Mouse (Mus musculus) adrenal gland, postnatal 14 days (tissue): Measurements from ENCODE around the gene Fbxl7. TPM values are rescaled to one million over a fixed set of nuclear protein-coding genes. Genes with fewer than 3 reads are reported as not detected.

Experiments
- DNase-seq: peaks from one replicate; pipeline ENCODE4 v3.0.0; 2021; ENCODE audit warnings: mixed read lengths
- total RNA-seq: library from RNA; stranded (reverse); gene quantifications from 2 replicates; pipeline ENCODE4 v1.2.3, GENCODE M21; 2021

Gene Fbxl7
- total RNA-seq, 1 experiment from 2014 or later, result 9.9 TPM

DNA sequence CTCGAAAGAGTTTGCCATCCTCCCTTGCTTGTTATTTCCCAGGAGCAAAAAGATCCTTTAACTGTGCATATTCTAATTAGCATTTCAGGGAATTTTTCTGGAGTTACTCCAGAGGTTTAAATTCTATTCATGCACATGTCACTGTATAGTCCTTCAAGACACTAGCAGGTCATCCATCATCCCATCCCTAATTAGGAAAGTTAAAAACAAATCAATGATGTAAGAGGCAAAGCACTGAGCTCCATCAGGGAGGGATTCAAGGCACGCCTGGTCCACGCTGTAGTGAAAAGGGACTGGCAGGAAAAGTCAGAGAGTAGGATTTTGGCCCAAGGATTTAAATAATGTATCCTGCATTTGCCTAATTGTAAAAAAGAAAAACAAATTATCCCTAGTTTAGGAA is 202.3 kb downstream of the Fbxl7 start:
- DNase-seq, result no peak

GRCm38 (mm10) chr15:26688472-26689104 is 206.8 kb downstream of the Fbxl7 start:
- no peak for DNase-seq

- no peak for DNase-seq
Observed at GRCm38 (mm10) chr15:26687729-26688128, 207.7 kb downstream of the Fbxl7 start.

GRCm38 (mm10) chr15:26682279-26682678 is 213.1 kb downstream of the Fbxl7 start:
- no peak for DNase-seq

- DNase-seq, result peak; percentile 36
Observed at GRCm38 (mm10) chr15:26673239-26673859, 222.0 kb downstream of the Fbxl7 start.

DNA sequence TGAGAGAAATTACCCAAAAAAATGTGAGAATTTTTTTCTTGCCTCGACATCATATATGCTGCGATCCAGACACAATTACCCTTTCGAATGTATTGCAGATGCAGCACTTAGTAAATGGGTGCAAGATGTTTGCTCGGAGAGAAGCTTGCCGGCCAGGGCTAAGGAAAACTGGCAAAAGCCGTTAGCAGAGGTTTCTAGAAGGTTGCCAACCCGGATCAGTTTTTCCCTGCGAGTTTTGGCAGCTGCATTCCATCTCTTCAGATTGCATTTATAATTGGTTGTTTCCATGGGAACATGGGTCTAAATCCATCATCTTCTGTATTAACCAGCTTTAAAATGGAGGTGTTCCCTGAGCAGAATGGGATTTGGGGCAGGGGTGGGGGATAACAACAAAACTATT is 240.4 kb downstream of the Fbxl7 start:
- no peak for DNase-seq

- DNase-seq, result no peak
Observed at GRCm38 (mm10) chr15:26642563-26642962, 252.8 kb downstream of the Fbxl7 start.

GRCm38 (mm10) chr15:26639726-26640125 is 255.7 kb downstream of the Fbxl7 start:
- peak; percentile 22 for DNase-seq

GRCm38 (mm10) chr15:26635591-26635990 is 259.8 kb downstream of the Fbxl7 start:
- no peak for DNase-seq

DNA sequence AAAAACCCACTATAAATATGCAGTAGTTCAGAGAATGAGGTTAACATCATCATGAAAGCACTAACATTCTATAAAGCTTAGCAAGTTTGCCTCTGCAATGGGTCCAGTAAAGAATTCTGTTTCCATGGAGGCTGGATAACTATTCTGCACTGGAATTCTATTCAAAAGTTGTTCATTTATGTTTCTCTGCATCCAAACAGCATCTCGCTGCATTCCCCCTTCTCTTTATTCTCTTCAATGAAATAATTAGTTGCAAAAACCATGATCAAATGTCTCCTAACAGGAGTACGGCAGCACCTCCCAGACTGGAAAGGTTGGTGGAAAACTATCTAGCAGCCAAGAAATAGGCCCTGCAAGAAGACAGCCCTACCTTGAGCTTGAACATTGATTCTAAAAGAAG is 267.2 kb downstream of the Fbxl7 start:
- DNase-seq, result no peak

DNA sequence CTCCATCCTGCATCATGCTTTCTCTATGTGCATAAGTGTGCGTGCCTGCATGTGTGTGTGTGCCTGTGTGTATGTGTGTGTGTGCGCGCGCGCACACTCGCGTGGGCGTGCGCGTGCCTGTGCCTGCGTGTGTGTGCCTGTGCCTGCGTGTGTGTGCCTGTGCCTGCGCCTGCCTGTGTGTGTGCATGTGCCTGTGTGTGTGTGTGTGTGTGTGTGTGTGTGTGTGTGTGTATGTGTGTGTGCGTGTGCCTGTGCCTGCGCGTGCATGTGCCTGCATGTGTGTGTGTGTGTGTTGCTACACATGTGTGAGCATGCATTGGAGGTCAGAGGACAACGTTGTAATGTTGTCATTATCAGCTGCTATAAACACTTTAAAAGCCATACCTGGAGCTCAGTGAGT is 272.1 kb downstream of the Fbxl7 start:
- no peak for DNase-seq

DNA sequence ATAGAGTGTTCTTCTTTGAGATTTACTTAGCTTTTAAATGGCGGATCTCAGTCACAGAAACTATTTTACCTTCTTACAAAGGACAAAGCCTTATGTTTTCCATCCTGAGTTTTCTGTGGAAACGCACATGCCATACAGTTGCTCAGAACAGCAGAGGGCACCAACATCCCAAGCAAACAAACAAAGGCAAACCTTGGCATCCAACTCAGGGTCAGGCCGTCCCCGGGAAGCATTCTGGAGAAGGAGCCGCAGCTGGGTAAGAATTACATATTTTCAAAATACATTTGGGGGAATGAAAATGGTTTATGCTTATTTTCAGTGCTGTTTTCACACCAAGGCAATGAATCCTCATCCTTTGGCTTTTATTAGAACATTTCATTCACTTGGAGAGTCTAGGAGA is 275.1 kb downstream of the Fbxl7 start:
- peak; percentile 82 for DNase-seq

DNA sequence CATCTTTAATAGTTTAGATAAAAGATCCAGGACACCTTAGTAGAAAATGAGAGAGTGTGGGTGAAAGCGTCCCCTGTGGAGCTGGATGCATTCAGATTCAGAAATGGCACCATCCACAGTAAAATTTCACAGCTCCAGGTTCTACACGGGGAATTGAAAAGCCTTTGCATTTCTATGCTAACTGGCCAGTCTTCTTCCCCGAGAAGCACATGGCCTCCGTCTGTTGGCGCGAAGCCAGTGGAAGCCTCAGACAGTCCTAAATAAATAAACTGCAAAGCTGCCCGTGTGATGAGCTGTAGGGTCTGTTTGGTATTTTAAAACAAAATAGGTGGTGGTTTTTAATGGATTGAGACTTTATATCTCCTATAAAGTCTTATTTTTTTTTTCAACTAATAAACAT is 276.2 kb downstream of the Fbxl7 start:
- peak; percentile 72 for DNase-seq

DNA sequence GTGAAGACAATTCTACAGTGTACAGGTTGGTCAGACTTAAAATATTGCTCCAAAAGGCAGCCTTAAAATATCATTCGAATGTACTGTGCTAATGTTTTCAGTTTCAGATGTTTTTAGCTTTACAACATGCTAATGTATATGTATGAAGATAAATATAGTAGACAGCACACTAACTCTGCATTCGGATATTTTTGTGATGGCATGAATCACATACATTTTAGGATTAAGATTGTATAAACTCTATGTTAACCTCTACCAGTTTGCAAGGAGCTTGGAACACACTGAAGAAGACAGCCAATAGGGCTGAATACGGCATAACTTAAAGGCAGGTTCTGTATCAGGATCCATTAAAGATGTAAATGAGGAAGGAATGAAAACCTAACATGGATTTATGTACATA is 299.1 kb downstream of the Fbxl7 start:
- no peak for DNase-seq

DNA sequence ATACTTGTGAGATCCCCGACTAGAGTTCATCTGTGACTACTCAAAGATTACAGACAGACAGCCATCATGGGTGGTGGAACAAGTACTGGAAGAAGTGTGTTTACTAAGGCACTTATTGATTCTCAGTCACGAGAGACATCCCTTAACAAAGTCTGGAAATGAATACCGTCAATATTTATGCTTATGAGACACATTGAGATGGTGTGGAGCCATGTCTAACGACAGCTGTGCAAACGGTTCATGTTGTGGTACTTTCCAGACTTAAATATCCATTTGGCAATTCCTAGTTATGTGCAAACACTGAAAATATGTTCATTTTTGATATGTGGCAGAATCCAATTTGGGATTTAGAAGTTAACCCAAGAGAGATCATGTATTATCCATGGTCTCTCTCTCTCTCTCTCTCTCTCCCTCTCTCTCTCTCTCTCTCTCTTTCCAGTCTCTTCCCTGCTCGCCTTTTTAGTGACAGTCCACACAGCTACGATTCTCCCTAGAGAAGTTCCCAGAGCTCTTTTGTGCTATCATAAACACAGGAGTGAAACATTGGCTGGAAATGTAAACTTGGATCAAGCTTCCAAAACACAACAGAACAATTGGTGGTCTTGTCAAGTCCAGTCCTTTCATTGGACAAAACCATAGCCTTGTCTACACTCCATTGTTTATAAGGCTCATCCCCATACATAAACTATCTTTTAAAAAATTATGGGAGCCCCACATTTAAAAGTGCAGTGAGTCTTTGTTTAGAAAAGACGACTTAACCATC is 315.3 kb downstream of the Fbxl7 start:
- DNase-seq, result no peak

DNA sequence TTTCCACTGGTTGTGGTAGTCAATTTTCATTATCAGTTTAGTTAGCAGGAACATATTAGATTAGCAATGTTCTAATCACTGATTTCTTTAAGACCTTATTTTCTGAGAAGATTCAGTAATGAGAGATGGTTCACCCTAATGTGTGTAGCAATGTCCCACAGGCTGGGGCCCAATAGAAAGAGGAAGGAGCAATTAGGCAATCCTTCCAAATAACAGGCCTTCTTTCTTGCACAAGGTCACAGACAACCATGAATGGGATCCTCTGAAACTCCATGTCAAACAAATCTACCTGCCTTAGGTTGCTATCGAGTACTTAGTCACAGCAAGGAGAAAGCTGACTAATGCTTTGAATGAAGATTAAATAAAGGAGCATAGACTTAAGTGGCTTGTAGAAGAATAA is 316.9 kb downstream of the Fbxl7 start:
- no peak for DNase-seq

DNA sequence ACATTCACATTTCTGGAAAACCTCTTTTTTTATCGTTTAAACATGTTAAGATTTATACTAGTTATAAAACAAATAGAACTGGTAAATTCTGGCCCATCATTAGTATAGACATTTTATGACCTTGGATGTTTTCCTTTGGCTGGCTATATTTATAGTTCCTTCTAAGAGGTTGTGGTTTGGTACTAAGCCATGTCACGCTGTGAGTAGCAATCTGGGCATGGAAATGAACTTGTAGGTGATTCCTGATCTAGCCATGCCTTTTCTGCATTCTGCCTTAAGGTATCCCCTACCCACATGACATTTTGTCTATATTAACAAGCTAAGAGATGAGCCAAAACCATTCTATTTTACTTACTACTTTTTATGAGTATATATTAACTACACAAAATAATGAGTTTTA is 329.3 kb downstream of the Fbxl7 start:
- no peak for DNase-seq

DNA sequence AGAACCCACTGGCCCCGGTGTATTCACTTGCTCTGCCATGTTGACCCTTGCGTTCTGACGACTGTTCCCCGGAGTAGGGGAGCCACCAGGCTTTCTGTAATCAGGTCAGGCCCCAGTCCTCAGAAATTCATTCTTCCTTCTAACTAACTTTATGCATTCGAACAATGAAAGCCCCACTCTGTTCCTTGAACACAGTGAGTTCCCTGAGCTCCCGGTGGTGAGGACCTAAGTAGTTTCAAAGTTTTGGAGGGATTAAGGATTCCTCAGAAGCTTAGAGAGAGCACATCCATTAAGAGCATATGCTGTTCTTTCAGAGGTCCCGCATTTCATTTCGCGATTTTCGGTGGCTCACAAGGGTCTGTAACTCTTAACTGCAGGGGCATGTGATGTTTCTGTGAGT is 341.8 kb downstream of the Fbxl7 start:
- no peak for DNase-seq

DNA sequence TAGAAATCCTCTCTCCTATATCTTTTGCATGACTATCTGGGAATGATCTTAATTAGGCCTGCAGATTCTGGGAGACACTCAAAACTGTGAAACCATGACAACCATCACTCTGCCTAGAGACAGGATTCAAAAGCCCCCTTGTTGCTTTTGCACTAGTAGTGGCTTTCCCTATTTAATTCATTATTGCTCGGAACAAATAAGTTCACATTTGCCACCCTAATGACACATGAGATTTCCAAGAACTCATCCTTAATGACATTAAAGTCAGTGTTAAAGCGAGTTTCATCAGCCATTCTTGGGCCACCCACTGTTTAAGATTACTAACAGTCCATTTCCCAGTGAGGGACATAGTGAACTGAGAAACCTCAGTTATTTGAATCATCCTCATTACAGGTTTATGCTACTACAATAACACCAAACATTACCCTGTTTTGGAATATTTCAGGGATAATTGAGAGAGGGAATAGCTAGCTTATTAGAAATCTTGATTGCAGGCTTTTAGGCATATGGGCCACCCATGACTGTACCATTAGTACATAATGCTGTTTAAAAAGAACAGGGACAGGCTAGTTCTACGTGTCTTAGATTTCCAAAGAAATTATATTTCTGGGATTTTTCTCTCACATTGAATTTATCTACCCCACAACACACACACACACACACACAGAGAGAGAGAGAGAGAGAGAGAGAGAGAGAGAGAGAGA is 361.2 kb downstream of the Fbxl7 start:
- no peak for DNase-seq

DNA sequence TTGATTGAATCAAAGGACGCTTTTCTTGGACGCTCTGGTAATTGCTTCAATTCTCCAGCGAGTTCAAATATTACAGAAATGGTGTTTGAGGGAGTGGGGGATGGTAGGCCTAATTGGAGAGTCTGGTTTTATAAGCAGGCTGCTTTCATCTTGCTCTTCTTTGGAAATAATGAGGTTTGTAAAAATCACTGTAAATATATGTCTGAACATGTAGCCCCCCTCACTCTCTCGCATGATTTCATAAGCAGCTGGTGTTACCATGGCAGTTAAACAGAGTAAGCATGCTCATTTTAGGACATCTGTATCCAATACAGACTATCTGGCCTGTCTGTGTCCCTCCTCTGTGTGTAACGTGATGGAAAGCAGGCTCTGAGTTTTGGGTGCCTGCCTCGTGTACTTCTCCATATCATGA is 376.2 kb downstream of the Fbxl7 start:
- no peak for DNase-seq

DNA sequence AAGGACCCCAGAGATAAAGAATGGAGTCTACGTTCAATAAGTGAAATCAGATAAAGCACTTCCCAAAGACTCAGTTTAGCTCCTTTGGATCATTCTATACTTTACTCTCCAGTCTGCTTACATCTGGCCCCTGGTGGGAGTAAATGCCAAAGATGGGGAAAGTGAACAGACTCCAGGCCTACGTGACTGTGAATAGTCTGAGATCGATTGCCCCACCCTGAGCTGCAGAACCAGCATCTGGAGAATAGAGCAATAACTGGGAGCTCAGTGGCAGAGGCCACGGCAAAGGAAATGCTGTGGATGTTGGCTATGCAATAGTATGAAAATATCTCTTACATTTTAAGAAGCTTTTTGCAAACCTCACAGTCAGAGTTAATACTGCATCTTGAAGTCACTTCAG is 394.4 kb downstream of the Fbxl7 start:
- no peak for DNase-seq
